Mouse (Mus musculus): ENCODE results near the gene Mettl15. TPM values are rescaled to one million over a fixed set of nuclear protein-coding genes. Genes with fewer than 3 reads are reported as not detected.
"Not testable (repeated sequence)": the region's sequence is repeated elsewhere in the genome, so short reads cannot be mapped to it uniquely, and the experiment has no call there.

The Mettl15 gene
- total and polyA plus RNA-seq, 2 experiments from 2014 or later = 14.7 to 18.2 TPM

- Histone ChIP-seq H3K27ac (ENCODE audit: low read depth) (no peak overlapping the region), H3K4me1 (ENCODE audit: control insufficient read depth, insufficient read depth) (no peaks in the 10 kb centered on the region), H3K4me2 (ENCODE audit: low read depth, low read length) (no peak overlapping the region), H3K36me3 (replicated peaks; ENCODE audit: control insufficient read depth, insufficient read depth, low read length) (no peaks in the 10 kb centered on the region), H3K27me3 (ENCODE audit: control insufficient read depth, insufficient read depth, low read length) (no peaks in the 10 kb centered on the region), H3K4me3 (ENCODE audit: low read depth, low read length) (no peak overlapping the region), H3K9ac (replicated peaks; ENCODE audit: low read depth, low read length) (no peak overlapping the region), H3K9me3 (replicated peaks; ENCODE audit: control insufficient read depth, low read length) (no peaks in the 10 kb centered on the region)
- TF ChIP-seq EP300 (IDR thresholded peaks at IDR 0.05; ENCODE audit: low read depth) (no peak), CTCF (IDR thresholded peaks at IDR 0.05; ENCODE audit: low read depth) (no peak)
- DNase-seq (ENCODE audit: low spot score) (no peak), ATAC-seq (ENCODE audit: insufficient read depth, low read depth) (no peak)
Measured at GRCm38 (mm10) chr2:109230443-109230842, 50.1 kb downstream of the Mettl15 start.

DNA sequence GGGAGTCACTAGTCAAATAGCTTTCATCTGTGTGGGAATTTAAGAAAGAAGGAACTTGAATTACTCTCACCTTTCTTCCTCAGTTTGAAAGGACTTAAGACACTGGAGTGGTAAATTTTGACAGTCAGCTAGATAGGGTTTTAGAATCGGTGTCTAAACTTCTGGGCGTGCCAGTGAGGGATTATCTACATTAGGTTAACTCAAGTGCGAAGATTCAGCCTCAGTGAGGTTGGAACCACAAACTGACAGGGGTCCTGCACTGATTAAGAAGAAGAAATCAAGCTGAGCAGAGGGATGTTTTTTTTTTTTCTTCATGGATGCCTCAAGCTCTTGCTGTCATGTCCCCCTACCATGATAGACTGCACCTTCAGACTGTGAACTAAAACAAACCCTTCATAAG lies 53.4 kb downstream of the Mettl15 start:
- no peak for DNase-seq (ENCODE audit: low spot score)
- Histone ChIP-seq H3K9me3 (replicated peaks; ENCODE audit: control insufficient read depth, low read length) (no peaks in the 10 kb centered on the region), H3K4me2 (ENCODE audit: low read depth, low read length) (no peak overlapping the region), H3K27ac (ENCODE audit: low read depth) (no peak overlapping the region), H3K36me3 (replicated peaks; ENCODE audit: control insufficient read depth, insufficient read depth, low read length) (no peaks in the 10 kb centered on the region), H3K9ac (replicated peaks; ENCODE audit: low read depth, low read length) (no peak overlapping the region), H3K4me1 (ENCODE audit: control insufficient read depth, insufficient read depth) (no peaks in the 10 kb centered on the region), H3K27me3 (ENCODE audit: control insufficient read depth, insufficient read depth, low read length) (no peaks in the 10 kb centered on the region), H3K4me3 (ENCODE audit: low read depth, low read length) (no peak overlapping the region)
- TF ChIP-seq EP300 (IDR thresholded peaks at IDR 0.05; ENCODE audit: low read depth) = no peak
- no peak for TF ChIP-seq CTCF (IDR thresholded peaks at IDR 0.05; ENCODE audit: low read depth)
- no peak for ATAC-seq (ENCODE audit: insufficient read depth, low read depth)
- WGBS = 79% methylated on average over 3 of the region's 3 CpGs

GRCm38 (mm10) chr2:109221470-109221869 lies 59.1 kb downstream of the Mettl15 start:
- no peak overlapping the region for H3K27ac ChIP-seq (ENCODE audit: low read depth)
- DNase-seq (ENCODE audit: low spot score) = no peak
- H3K4me1 ChIP-seq (ENCODE audit: control insufficient read depth, insufficient read depth) = no peaks in the 10 kb centered on the region
- ATAC-seq (ENCODE audit: insufficient read depth, low read depth) = no peak
- H3K27me3 ChIP-seq (ENCODE audit: control insufficient read depth, insufficient read depth, low read length) = no peaks in the 10 kb centered on the region
- no peak overlapping the region for H3K4me2 ChIP-seq (ENCODE audit: low read depth, low read length)
- TF ChIP-seq CTCF (IDR thresholded peaks at IDR 0.05; ENCODE audit: low read depth) (no peak), EP300 (IDR thresholded peaks at IDR 0.05; ENCODE audit: low read depth) (no peak)
- 74% methylated on average over 2 of the region's 2 CpGs for WGBS
- no peaks in the 10 kb centered on the region for H3K9me3 ChIP-seq (replicated peaks; ENCODE audit: control insufficient read depth, low read length)
- no peak overlapping the region for H3K9ac ChIP-seq (replicated peaks; ENCODE audit: low read depth, low read length)
- H3K4me3 ChIP-seq (ENCODE audit: low read depth, low read length) = no peak overlapping the region
- H3K36me3 ChIP-seq (replicated peaks; ENCODE audit: control insufficient read depth, insufficient read depth, low read length) = no peaks in the 10 kb centered on the region

DNA sequence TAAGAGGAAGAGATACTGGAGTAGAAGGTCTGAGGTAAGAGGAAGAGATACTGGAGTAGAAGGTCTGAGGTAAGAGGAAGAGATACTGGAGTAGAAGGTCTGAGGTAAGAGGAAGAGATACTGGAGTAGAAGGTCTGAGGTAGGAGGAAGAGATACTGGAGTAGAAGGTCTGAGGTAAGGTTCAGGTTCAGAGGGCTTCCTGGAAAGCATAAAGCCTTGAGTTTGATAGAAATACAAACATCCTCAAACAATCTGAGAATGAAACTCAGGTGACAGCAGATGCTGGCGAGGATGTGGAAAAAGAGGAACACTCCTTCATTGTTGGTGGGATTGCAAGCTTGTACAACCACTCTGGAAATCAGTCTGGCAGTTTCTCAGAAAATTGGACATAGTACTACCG lies 63.9 kb downstream of the Mettl15 start:
- ATAC-seq (ENCODE audit: insufficient read depth, low read depth); H3K27me3 ChIP-seq (ENCODE audit: control insufficient read depth, insufficient read depth, low read length); H3K36me3 ChIP-seq (replicated peaks; ENCODE audit: control insufficient read depth, insufficient read depth, low read length); H3K9ac ChIP-seq (replicated peaks; ENCODE audit: low read depth, low read length); H3K9me3 ChIP-seq (replicated peaks; ENCODE audit: control insufficient read depth, low read length); H3K4me2 ChIP-seq (ENCODE audit: low read depth, low read length); H3K4me3 ChIP-seq (ENCODE audit: low read depth, low read length); H3K4me1 ChIP-seq (ENCODE audit: control insufficient read depth, insufficient read depth); H3K27ac ChIP-seq (ENCODE audit: low read depth); DNase-seq (ENCODE audit: low spot score): not testable (repeated sequence)
- whole genome bisulfite sequencing = 79% methylated on average over 1 of the region's 2 CpGs

- not testable (repeated sequence) for H3K27me3 ChIP-seq (ENCODE audit: control insufficient read depth, insufficient read depth, low read length); H3K4me1 ChIP-seq (ENCODE audit: control insufficient read depth, insufficient read depth); H3K27ac ChIP-seq (ENCODE audit: low read depth); H3K9ac ChIP-seq (replicated peaks; ENCODE audit: low read depth, low read length); H3K36me3 ChIP-seq (replicated peaks; ENCODE audit: control insufficient read depth, insufficient read depth, low read length); H3K9me3 ChIP-seq (replicated peaks; ENCODE audit: control insufficient read depth, low read length); H3K4me3 ChIP-seq (ENCODE audit: low read depth, low read length); H3K4me2 ChIP-seq (ENCODE audit: low read depth, low read length); ATAC-seq (ENCODE audit: insufficient read depth, low read depth); DNase-seq (ENCODE audit: low spot score)
- WGBS = 63% methylated on average over 1 of the region's 1 CpGs
Measured at GRCm38 (mm10) chr2:109210641-109211040, 69.9 kb downstream of the Mettl15 start.

- WGBS = 79% methylated on average over 2 of the region's 2 CpGs
- Histone ChIP-seq H3K4me1 (ENCODE audit: control insufficient read depth, insufficient read depth) (no peaks in the 10 kb centered on the region), H3K9me3 (replicated peaks; ENCODE audit: control insufficient read depth, low read length) (no peaks in the 10 kb centered on the region), H3K27me3 (ENCODE audit: control insufficient read depth, insufficient read depth, low read length) (no peaks in the 10 kb centered on the region), H3K27ac (ENCODE audit: low read depth) (no peak overlapping the region), H3K36me3 (replicated peaks; ENCODE audit: control insufficient read depth, insufficient read depth, low read length) (no peaks in the 10 kb centered on the region), H3K4me3 (ENCODE audit: low read depth, low read length) (no peak overlapping the region), H3K9ac (replicated peaks; ENCODE audit: low read depth, low read length) (no peak overlapping the region), H3K4me2 (ENCODE audit: low read depth, low read length) (no peak overlapping the region)
- DNase-seq (ENCODE audit: low spot score) (no peak), ATAC-seq (ENCODE audit: insufficient read depth, low read depth) (no peak)
- TF ChIP-seq CTCF (IDR thresholded peaks at IDR 0.05; ENCODE audit: low read depth) = no peak
- TF ChIP-seq EP300 (IDR thresholded peaks at IDR 0.05; ENCODE audit: low read depth) = no peak
Measured at GRCm38 (mm10) chr2:109208032-109208431, 72.5 kb downstream of the Mettl15 start.

All from heart, postnatal 0 days (tissue).